Mouse (Mus musculus) CH12.LX (cell line): ENCODE data around the gene Hspa12a. TPM values are rescaled to one million over a fixed set of nuclear protein-coding genes. Genes with fewer than 3 reads are reported as not detected.

ENCODE experiments used
- DNase-seq: peaks from one replicate; pipeline ENCODE4 v3.0.0-alpha.2; 2013; ENCODE audit errors: extremely low read depth
- H3K27ac ChIP-seq: 2 replicates; pipeline ENCODE4 v1.5.1; 2012; ENCODE audit warnings: low read depth, mild to moderate bottlenecking, control low read depth, moderate library complexity; ENCODE audit not compliant: insufficient read depth
- H3K27me3 ChIP-seq: replicated peaks from 2 replicates; pipeline ENCODE3; 2012; ENCODE audit warnings: inconsistent platforms
- H3K36me3 ChIP-seq, 2 experiments: replicated peaks in 1 of 2; 2 replicates each; pipeline versions ENCODE3 to v1.6.1; 2012; ENCODE audit warnings: inconsistent platforms in 1 of 2, low read length in 1 of 2, mild to moderate bottlenecking in 1 of 2, mixed read lengths in 1 of 2, moderate library complexity in 1 of 2; ENCODE audit not compliant: control insufficient read depth in 1 of 2, insufficient read depth in 1 of 2
- H3K4me1 ChIP-seq, 2 experiments: 2 replicates each; pipeline ENCODE4 v1.6.1; 2012; ENCODE audit warnings: inconsistent platforms in 1 of 2, moderate library complexity in 1 of 2; ENCODE audit not compliant: insufficient read depth in 2 of 2, control insufficient read depth in 1 of 2
- H3K4me2 ChIP-seq: 2 replicates; pipeline ENCODE4 v1.6.1; 2012; ENCODE audit warnings: low read depth, mild to moderate bottlenecking, control low read depth; ENCODE audit not compliant: poor library complexity, insufficient read depth, severe bottlenecking
- H3K4me3 ChIP-seq, 3 experiments: fragments of 150-350 bp in 1 of 3; sonication (generic) in 1 of 3; replicated peaks in 1 of 3; 2 replicates each; pipeline versions ENCODE3 to v1.5.1; 2011 to 2012; ENCODE audit warnings: low read depth in 2 of 3, low read length in 2 of 3, mild to moderate bottlenecking in 2 of 3, moderate library complexity in 2 of 3, control low read depth in 1 of 3, improper control_type of control experiment in 1 of 3, inconsistent platforms in 1 of 3, mixed read lengths in 1 of 3; ENCODE audit not compliant: poor library complexity in 1 of 3
- H3K79me2 ChIP-seq: replicated peaks from 2 replicates; pipeline ENCODE4 v1.6.1; 2012; ENCODE audit warnings: mild to moderate bottlenecking, moderate library complexity; ENCODE audit not compliant: control insufficient read depth, poor library complexity, insufficient read depth, severe bottlenecking; ENCODE audit errors: extremely low read depth
- H3K9ac ChIP-seq: 2 replicates; pipeline ENCODE4 v1.6.1; 2012; ENCODE audit warnings: low read depth, mild to moderate bottlenecking, control low read depth, moderate library complexity; ENCODE audit not compliant: insufficient read depth
- H3K9me3 ChIP-seq: replicated peaks from 2 replicates; pipeline ENCODE3; 2012; ENCODE audit warnings: low read length, inconsistent platforms, mixed read lengths
- BHLHE40 ChIP-seq: IDR thresholded peaks from 2 replicates; pipeline ENCODE4 v1.6.1; 2011; ENCODE audit warnings: mild to moderate bottlenecking, low read depth, low read length, improper control_type of control experiment
- CHD1 ChIP-seq: IDR thresholded peaks from 2 replicates; pipeline ENCODE4 v1.6.1; 2012; ENCODE audit warnings: low read depth, low read length, improper control_type of control experiment, inconsistent platforms
- CHD2 ChIP-seq: IDR thresholded peaks from 2 replicates; pipeline ENCODE4 v1.6.1; 2011; ENCODE audit warnings: low read length, improper control_type of control experiment
- E2F4 ChIP-seq: IDR thresholded peaks from 2 replicates; pipeline ENCODE4 v1.6.1; 2011; ENCODE audit warnings: low read depth, low read length, improper control_type of control experiment; ENCODE audit not compliant: insufficient replicate concordance
- EP300 ChIP-seq: IDR thresholded peaks from 2 replicates; pipeline ENCODE4 v1.6.1; 2011; ENCODE audit warnings: low read length, improper control_type of control experiment
- ETS1 ChIP-seq: conservative IDR thresholded peaks from 2 replicates; pipeline ENCODE4 v1.6.1; 2012; ENCODE audit warnings: low read depth, mild to moderate bottlenecking, inconsistent platforms, low read length, improper control_type of control experiment, moderate library complexity
- GABPA ChIP-seq: IDR thresholded peaks from 2 replicates; pipeline ENCODE4 v1.6.1; 2012; ENCODE audit warnings: low read depth, low read length, improper control_type of control experiment, inconsistent platforms; ENCODE audit not compliant: insufficient replicate concordance
- HCFC1 ChIP-seq: IDR thresholded peaks from 2 replicates; pipeline ENCODE4 v1.6.1; 2012; ENCODE audit warnings: low read depth, mild to moderate bottlenecking, inconsistent platforms, low read length, improper control_type of control experiment
- IRF4 ChIP-seq: IDR thresholded peaks from 2 replicates; pipeline ENCODE4 v1.6.1; 2014; ENCODE audit warnings: low read depth, mild to moderate bottlenecking, inconsistent platforms, low read length, improper control_type of control experiment
- JUN ChIP-seq: IDR thresholded peaks from 2 replicates; pipeline ENCODE4 v1.6.1; 2011; ENCODE audit warnings: low read depth, mild to moderate bottlenecking, low read length, improper control_type of control experiment, moderate library complexity; ENCODE audit not compliant: insufficient read depth
- KAT2A ChIP-seq: IDR thresholded peaks from 2 replicates; pipeline ENCODE4 v1.6.1; 2012; ENCODE audit warnings: low read length, improper control_type of control experiment, inconsistent platforms; ENCODE audit not compliant: insufficient replicate concordance
- MAFK ChIP-seq: IDR thresholded peaks from 2 replicates; pipeline ENCODE4 v1.6.1; 2011; ENCODE audit warnings: low read length, improper control_type of control experiment; ENCODE audit not compliant: insufficient replicate concordance
- MAX ChIP-seq: IDR thresholded peaks from 2 replicates; pipeline ENCODE4 v1.6.1; 2011; ENCODE audit warnings: low read length, improper control_type of control experiment
- MEF2A ChIP-seq: IDR thresholded peaks from 2 replicates; pipeline ENCODE4 v1.6.1; 2014; ENCODE audit warnings: low read depth, mild to moderate bottlenecking, inconsistent platforms, low read length, improper control_type of control experiment, borderline replicate concordance
- MXI1 ChIP-seq: IDR thresholded peaks from 2 replicates; pipeline ENCODE4 v1.6.1; 2011; ENCODE audit warnings: mild to moderate bottlenecking, low read depth, low read length, improper control_type of control experiment
- NRF1 ChIP-seq: IDR thresholded peaks from 2 replicates; pipeline ENCODE4 v1.6.1; 2014; ENCODE audit warnings: low read depth, mild to moderate bottlenecking, inconsistent platforms, low read length, improper control_type of control experiment, moderate library complexity
- PAX5 ChIP-seq: IDR thresholded peaks from 2 replicates; pipeline ENCODE4 v1.6.1; 2012; ENCODE audit warnings: low read length, inconsistent platforms, mixed read lengths
- POLR2AphosphoS2 ChIP-seq: IDR thresholded peaks from 2 replicates; pipeline ENCODE4 v1.6.1; 2011; ENCODE audit warnings: low read depth, low read length, improper control_type of control experiment
- RAD21 ChIP-seq: IDR thresholded peaks from 2 replicates; pipeline ENCODE4 v1.6.1; 2011; ENCODE audit warnings: low read depth, mild to moderate bottlenecking, low read length, improper control_type of control experiment, moderate library complexity
- SIN3A ChIP-seq: IDR thresholded peaks from 2 replicates; pipeline ENCODE4 v1.6.1; 2012; ENCODE audit warnings: low read length, improper control_type of control experiment, inconsistent platforms
- TBP ChIP-seq: conservative IDR thresholded peaks from 2 replicates; pipeline ENCODE4 v1.6.1; 2011; ENCODE audit warnings: low read depth, low read length, improper control_type of control experiment
- TCF12 ChIP-seq: IDR thresholded peaks from 2 replicates; pipeline ENCODE4 v1.6.1; 2014; ENCODE audit warnings: low read depth, mild to moderate bottlenecking, inconsistent platforms, low read length, improper control_type of control experiment
- USF1 ChIP-seq: IDR thresholded peaks from 2 replicates; pipeline ENCODE4 v1.6.1; 2014; ENCODE audit warnings: low read depth, mild to moderate bottlenecking, inconsistent platforms, low read length, improper control_type of control experiment
- USF2 ChIP-seq: conservative IDR thresholded peaks from 2 replicates; pipeline ENCODE4 v1.6.1; 2011; ENCODE audit warnings: low read depth, low read length, improper control_type of control experiment
- ZKSCAN1 ChIP-seq: IDR thresholded peaks from 2 replicates; pipeline ENCODE4 v1.6.1; 2012; ENCODE audit warnings: low read depth, inconsistent platforms, low read length, improper control_type of control experiment, borderline replicate concordance
- dilution Hi-C: fragments of 300-500 bp; cut with MboI; formaldehyde crosslinking; loops from 2 replicates; pipeline ENCODE4 v1.14.3; 2020; ENCODE audit warnings: low sequenced_read_pairs; ENCODE audit not compliant: extremely low pct_unique_long_range_greater_than_20kb, extremely low pct_ligation_motif_present
- in situ Hi-C: fragments of 300-500 bp; cut with MboI; formaldehyde crosslinking; loops from 3 replicates; pipeline ENCODE4 v1.14.3; 2019; ENCODE audit warnings: low sequenced_read_pairs, low pct_ligation_motif_present, low pct_unique_long_range_greater_than_20kb, mixed read lengths
- polyA plus RNA-seq: library from polyadenylated mRNA; unstranded; fragments of >175 nt; gene quantifications from 2 replicates; pipeline ENCODE4 v1.2.1, GENCODE M21; 2012; ENCODE audit warnings: low read depth; ENCODE audit not compliant: insufficient read length
- total RNA-seq, 2 experiments: library from RNA; depleted of rRNA; stranded (reverse); fragments of 300-350 nt in 1 of 2; fragments of >200 nt in 1 of 2; gene quantifications; 2 replicates each; pipeline ENCODE4 v1.2.3; 2012 to 2014

Hspa12a gene
- total and polyA plus RNA-seq, 3 experiments, result 1.4 to 1.9 (median 1.4) TPM

GRCm38 (mm10) chr19:58866651-58867050 is 76.8 kb downstream of the Hspa12a start:
- dilution Hi-C loops, result no loop called here

GRCm38 (mm10) chr19:58865224-58865623 is 78.2 kb downstream of the Hspa12a start:
- H3K9ac ChIP-seq, result no peak overlapping the region
- no peaks in the 10 kb centered on the region for H3K36me3 ChIP-seq
- no peak for DNase-seq
- no peaks in the 10 kb centered on the region for H3K27me3 ChIP-seq
- H3K79me2 ChIP-seq, result no peaks in the 10 kb centered on the region
- H3K4me1 ChIP-seq, result no peaks in the 10 kb centered on the region
- in situ Hi-C loops, result no loop called here
- dilution Hi-C loops, result no loop called here
- no peak overlapping the region for H3K4me2 ChIP-seq
- H3K4me3 ChIP-seq, result no peak overlapping the region
- no peak overlapping the region for H3K27ac ChIP-seq
- H3K9me3 ChIP-seq, result peaks cover 4% of the 10 kb centered on the region
- TF ChIP-seq EP300 (no peak), CHD2 (no peak), CHD1 (no peak), ETS1 (no peak), MEF2A (no peak), MXI1 (no peak), MAX (no peak), E2F4 (no peak), JUN (no peak), SIN3A (no peak), KAT2A (no peak), RAD21 (no peak), PAX5 (no peak), NRF1 (no peak), USF1 (no peak)

More at GRCm38 (mm10) chr19:58866651-58867050, 76.8 kb downstream of the Hspa12a start:
- Histone ChIP-seq H3K9me3 (peaks cover 4% of the 10 kb centered on the region), H3K27me3 (no peaks in the 10 kb centered on the region), H3K4me2 (no peak overlapping the region), H3K4me1 (no peaks in the 10 kb centered on the region), H3K4me3 (no peak overlapping the region), H3K36me3 (no peaks in the 10 kb centered on the region), H3K9ac (no peak overlapping the region), H3K27ac (no peak overlapping the region), H3K79me2 (no peaks in the 10 kb centered on the region)
- TF ChIP-seq ETS1 (no peak), USF2 (no peak), GABPA (no peak), TBP (no peak), TCF12 (no peak), HCFC1 (no peak), MEF2A (no peak), IRF4 (no peak), BHLHE40 (no peak), RAD21 (no peak), E2F4 (no peak), MXI1 (no peak), POLR2AphosphoS2 (no peak), MAFK (no peak), CHD1 (no peak), USF1 (no peak), ZKSCAN1 (no peak)
- DNase-seq, result no peak
- in situ Hi-C loops, result no loop called here
